Mouse (Mus musculus) inflammation-experienced regulatory T-cells, adult 6 months (primary cell): ENCODE data around the gene Gm436. TPM values are rescaled to one million over a fixed set of nuclear protein-coding genes. Genes with fewer than 3 reads are reported as not detected.

Experiments
- ATAC-seq: one replicate; pipeline ENCODE4 v1.8.0; 2017
- polyA plus RNA-seq, 3 experiments: library from polyadenylated mRNA; unstranded; fragments of 100-300 nt; shearing (Covaris generic); gene quantifications; one replicate each; pipeline ENCODE4 v1.2.1; 2017

The Gm436 gene
- polyA plus RNA-seq: not detected

DNA sequence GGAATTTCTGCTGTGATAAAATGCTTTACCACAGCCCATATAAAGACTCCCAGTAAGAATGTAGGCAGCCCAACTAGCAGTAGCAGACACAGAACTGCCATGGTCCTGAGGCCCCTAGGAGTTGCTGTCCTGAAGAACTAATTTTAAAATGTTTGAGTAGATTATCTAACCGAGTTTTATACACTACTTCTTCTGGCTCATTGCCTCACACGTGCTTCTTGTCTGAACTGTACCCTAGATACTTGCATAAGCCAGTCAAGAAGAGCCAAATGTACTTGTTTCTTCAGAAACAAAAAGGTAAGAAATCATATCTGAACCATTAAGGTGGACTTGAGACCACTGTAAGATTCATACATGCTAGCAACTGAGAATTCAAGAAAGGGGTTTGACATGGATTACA, at the start of gene Gm436:
TSS of gene Gm436 (minus strand) at position 101 of the 400 bp plus-strand sequence.
- ATAC-seq: no peak

DNA sequence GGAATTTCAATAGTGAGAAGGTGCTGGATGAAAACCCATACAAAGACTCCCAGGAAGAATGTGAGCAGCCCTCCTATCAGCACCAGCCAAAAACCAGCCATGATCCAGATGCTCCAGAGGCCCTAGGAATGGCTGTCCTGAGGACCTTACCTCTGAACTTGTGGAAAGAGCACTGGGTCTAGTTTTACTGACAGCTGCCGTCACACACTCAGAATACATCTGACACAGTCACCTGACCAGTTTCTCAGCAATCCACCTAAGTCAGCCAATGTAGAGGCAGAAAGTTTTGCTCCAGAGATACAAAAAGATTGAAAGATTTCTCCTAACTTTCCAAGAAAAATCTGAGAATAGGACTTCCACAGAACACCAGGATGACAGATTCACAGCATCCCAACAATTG, 35.1 kb upstream of the Gm436 start, which contains the start of gene Gm13178:
TSS of gene Gm13178 (minus strand) at position 101 of the 400 bp plus-strand sequence.
- ATAC-seq: no peak

DNA sequence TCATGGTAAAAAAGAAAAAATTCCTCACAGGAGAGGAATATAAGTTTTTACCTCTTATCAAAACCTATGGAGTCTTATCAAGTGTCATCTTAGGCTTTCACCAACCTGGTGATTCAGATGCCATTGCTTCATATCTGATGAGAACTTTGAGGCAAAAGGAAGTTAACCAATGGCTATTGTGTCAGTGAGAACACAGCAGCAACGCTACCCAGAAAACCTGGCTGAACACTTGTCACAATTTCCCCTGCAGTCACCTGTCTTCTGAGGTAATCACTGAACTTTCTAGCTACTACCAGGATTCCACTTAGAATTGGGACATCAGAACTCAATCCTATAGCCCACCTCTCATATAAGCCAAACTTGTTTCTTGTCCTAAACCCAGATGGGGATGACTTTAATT, 33.5 kb upstream of the Gm436 start:
- ATAC-seq: no peak

DNA sequence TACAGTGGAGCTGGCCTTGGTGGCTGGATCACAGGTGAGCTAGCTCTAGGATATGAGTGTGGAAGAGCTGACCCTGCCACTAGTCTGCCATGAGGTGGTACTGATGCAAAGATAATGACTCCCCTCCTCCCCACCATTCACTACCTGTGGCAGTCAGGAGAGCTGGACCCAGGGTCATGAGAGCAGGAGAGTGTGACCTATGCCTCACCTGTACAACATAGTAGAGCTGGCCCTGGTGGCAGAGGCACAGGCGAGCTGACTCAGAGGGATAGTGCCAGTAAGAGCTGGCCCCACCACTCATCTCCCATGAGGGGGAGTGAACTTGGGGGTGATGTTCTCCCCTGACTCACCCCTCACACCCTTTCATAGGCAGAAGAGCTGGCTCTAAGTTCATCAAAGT, 32.1 kb upstream of the Gm436 start:
- ATAC-seq: no peak

DNA sequence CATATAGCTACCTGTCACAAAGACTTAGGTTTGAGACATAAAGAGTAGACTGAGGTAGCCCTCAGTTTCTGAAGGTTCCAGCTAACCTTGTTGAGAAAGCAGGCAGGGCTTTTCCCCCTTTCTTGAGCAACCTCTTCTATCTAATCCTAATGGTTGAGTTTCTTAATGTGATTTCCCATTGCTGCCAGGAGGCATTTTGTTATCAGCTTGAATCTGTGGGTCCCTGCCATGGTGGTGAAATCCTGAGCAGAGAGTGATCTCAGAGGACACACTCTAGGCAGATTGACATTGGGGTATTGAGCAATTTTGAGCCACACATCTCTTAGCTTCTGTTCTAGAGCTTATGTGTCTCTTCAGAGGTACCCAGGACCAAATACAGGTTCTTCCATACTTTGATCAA, 47.9 kb downstream of the Gm436 start:
- ATAC-seq: no peak

Other genes with a start within 250 kb of the Gm436 start
- not detected for gene 1700012P22Rik, start 247.6 kb downstream of the Gm436 start, polyA plus RNA-seq
- not detected for gene Gm9944, start 233.1 kb downstream of the Gm436 start, polyA plus RNA-seq
- not detected for gene Aadacl3, start 222.6 kb downstream of the Gm436 start, polyA plus RNA-seq
- gene 9430007A20Rik, start 166.5 kb downstream of the Gm436 start, polyA plus RNA-seq: not detected
- not detected for gene Gm13124, start 121.2 kb downstream of the Gm436 start, polyA plus RNA-seq
- not detected for gene Aadacl4, start 72.7 kb downstream of the Gm436 start, polyA plus RNA-seq
- not detected for gene Gm13178, start 35.0 kb upstream of the Gm436 start, polyA plus RNA-seq
- gene Gm438, start 100.2 kb upstream of the Gm436 start, polyA plus RNA-seq: not detected
- gene Dhrs3, start 206.5 kb upstream of the Gm436 start, polyA plus RNA-seq: 100 to 1,000 TPM in 1 of 3 experiments, 10 to 100 TPM in 2; 24.6 to 111 (median 80.4) TPM